Mouse (Mus musculus) ES-E14 (cell line): ENCODE data around the gene Atg2b. TPM values are rescaled to one million over a fixed set of nuclear protein-coding genes. Genes with fewer than 3 reads are reported as not detected.

Experiments used
- DNase-seq: peaks from one replicate; pipeline ENCODE4 v3.0.0-alpha.2; 2013; ENCODE audit warnings: low read depth, low spot score
- H3K27ac ChIP-seq: 2 replicates; pipeline ENCODE4 v1.5.1; 2012; ENCODE audit warnings: low read depth, mild to moderate bottlenecking, low read length, moderate library complexity, mixed read lengths; ENCODE audit not compliant: poor library complexity, insufficient read depth, severe bottlenecking
- H3K36me3 ChIP-seq: 2 replicates; pipeline ENCODE4 v1.6.1; 2012; ENCODE audit warnings: mild to moderate bottlenecking, low read length, moderate library complexity, mixed read lengths; ENCODE audit not compliant: control insufficient read depth, poor library complexity, insufficient read depth, severe bottlenecking
- H3K4me1 ChIP-seq, 2 experiments: fragments of 150-350 bp in 1 of 2; sonication (generic) in 1 of 2; 2 replicates each; pipeline ENCODE4 v1.6.1; 2012; ENCODE audit warnings: low read length in 2 of 2, mild to moderate bottlenecking in 1 of 2, mixed read lengths in 1 of 2; ENCODE audit not compliant: control insufficient read depth in 2 of 2, insufficient read depth in 2 of 2, poor library complexity in 1 of 2
- H3K4me3 ChIP-seq, 2 experiments: fragments of 150-350 bp in 1 of 2; sonication (generic) in 1 of 2; 2 replicates each; pipeline ENCODE4 v1.5.1; 2012; ENCODE audit warnings: low read length in 2 of 2, low read depth in 1 of 2, mild to moderate bottlenecking in 1 of 2, mixed read lengths in 1 of 2; ENCODE audit not compliant: insufficient read depth in 1 of 2, poor library complexity in 1 of 2, severe bottlenecking in 1 of 2
- H3K9ac ChIP-seq: 2 replicates; pipeline ENCODE4 v1.6.1; 2012; ENCODE audit warnings: low read depth, mild to moderate bottlenecking, low read length, mixed read lengths; ENCODE audit not compliant: poor library complexity, insufficient read depth, severe bottlenecking
- H3K9me3 ChIP-seq: fragments of 150-350 bp; sonication (generic); 2 replicates; pipeline ENCODE4 v1.6.1; 2012; ENCODE audit warnings: low read depth, mild to moderate bottlenecking, low read length; ENCODE audit not compliant: control insufficient read depth, insufficient read depth
- CHD2 ChIP-seq: IDR thresholded peaks from 2 replicates; pipeline ENCODE4 v1.6.1; 2014; ENCODE audit warnings: mild to moderate bottlenecking, low read depth, low read length, inconsistent platforms
- HCFC1 ChIP-seq: IDR thresholded peaks from 2 replicates; pipeline ENCODE4 v1.6.1; 2012; ENCODE audit warnings: low read length, inconsistent platforms, borderline replicate concordance; ENCODE audit not compliant: insufficient read depth
- MAFK ChIP-seq: IDR thresholded peaks from 2 replicates; pipeline ENCODE4 v1.6.1; 2014; ENCODE audit warnings: mild to moderate bottlenecking, low read depth, low read length, inconsistent platforms; ENCODE audit not compliant: insufficient read depth
- ZC3H11A ChIP-seq: IDR thresholded peaks from 2 replicates; pipeline ENCODE4 v1.6.1; 2012; ENCODE audit warnings: low read depth, mild to moderate bottlenecking, inconsistent platforms, low read length, borderline replicate concordance
- ZNF384 ChIP-seq: IDR thresholded peaks from 2 replicates; pipeline ENCODE4 v1.6.1; 2012; ENCODE audit warnings: low read depth, low read length, inconsistent platforms
- in situ Hi-C, 2 experiments: fragments of 600-800 bp; cut with MboI; formaldehyde crosslinking; loops; one replicate each; pipeline ENCODE4 v1.15.1; 2025; ENCODE audit warnings: low sequenced_read_pairs in 2 of 2, inconsistent platforms in 1 of 2; ENCODE audit not compliant: unreplicated experiment in 2 of 2
- total RNA-seq: library from RNA; depleted of rRNA; stranded (reverse); fragments of 300-350 nt; gene quantifications from 2 replicates; pipeline ENCODE4 v1.2.3, GENCODE M21; 2012

Gene Atg2b
- total RNA-seq, 1 experiment = 25.2 TPM

DNA sequence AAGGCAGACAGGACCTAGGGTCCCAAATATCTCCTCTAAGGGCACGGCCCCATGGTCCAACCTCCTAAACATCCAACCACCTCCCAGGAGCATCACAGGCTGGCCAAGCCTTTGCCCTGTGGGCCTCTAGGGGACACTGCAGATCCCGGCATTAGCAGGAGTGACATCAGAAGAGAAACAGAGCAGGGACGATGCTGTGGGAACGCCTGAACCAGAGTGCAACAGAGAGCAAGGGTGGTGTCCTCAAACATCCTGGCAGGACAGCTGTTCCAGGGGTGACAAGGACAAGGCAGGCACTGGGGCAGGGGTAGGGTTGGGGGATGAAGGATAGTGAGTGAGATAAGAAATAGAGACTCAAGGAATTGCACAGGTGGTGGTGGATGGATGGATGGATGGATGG, 78.1 kb downstream of the Atg2b start:
- TF ChIP-seq ZNF384 (no peak), ZC3H11A (no peak), CHD2 (no peak), HCFC1 (no peak), MAFK (no peak)
- Histone ChIP-seq H3K9me3 (no peaks in the 10 kb centered on the region), H3K27ac (no peak overlapping the region), H3K4me3 (no peak overlapping the region), H3K4me1 (no peaks in the 10 kb centered on the region; a peak in 1 of 4 replicates), H3K36me3 (no peaks in the 10 kb centered on the region), H3K9ac (no peak overlapping the region)
- DNase-seq = no peak
- in situ Hi-C loops = no loop called here

DNA sequence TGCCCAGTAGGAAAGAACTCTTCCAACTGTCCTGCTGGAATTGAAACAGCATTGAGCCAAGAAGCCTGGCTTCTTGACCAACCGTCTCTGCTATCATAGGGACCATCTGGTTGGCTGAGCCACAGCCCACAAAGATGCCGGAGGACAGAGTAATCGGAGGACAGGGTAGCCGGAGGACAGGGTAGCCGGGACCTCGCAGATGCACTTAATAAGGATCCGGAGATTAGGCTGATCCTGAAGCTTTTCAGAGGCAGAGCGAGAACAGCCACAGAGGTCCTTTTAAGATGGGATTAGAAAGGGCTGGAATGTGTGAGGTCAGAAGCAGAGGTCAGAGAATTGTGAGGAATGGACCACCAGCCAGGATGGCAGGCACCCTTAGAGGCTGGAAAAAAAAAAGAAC, 79.8 kb downstream of the Atg2b start:
- Histone ChIP-seq H3K4me3 (no peak overlapping the region), H3K9ac (no peak overlapping the region), H3K9me3 (no peaks in the 10 kb centered on the region), H3K27ac (no peak overlapping the region), H3K4me1 (no peaks in the 10 kb centered on the region), H3K36me3 (no peaks in the 10 kb centered on the region)
- in situ Hi-C loops = no loop called here
- no peak for DNase-seq
- no peak for TF ChIP-seq ZC3H11A
- TF ChIP-seq ZNF384 = 0 out of 2 replicates have a peak, but pooled peaks have one; percentile 28

DNA sequence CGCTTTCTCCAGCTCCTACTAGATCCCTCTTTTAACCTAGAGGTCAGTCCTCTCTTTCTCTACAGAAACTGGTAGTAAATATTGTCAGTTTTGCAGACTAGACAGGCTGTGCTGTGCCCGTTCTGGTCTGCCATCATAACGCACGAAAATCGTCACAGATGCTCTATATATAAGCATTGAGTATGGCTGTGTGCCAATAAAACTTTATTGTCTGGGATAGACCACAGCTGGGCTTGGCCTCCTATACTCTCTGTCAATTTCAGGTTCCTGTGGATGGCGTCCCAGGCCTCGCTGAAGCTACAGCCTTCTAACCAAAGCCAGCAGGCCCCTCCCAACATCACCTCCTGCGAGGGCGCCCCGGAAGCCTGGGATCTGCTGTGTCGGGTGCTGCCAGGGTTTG, 81.1 kb downstream of the Atg2b start:
- no peak for TF ChIP-seq ZC3H11A
- no peak for TF ChIP-seq HCFC1
- no peak for TF ChIP-seq ZNF384
- no peak for TF ChIP-seq MAFK
- no peak for DNase-seq
- Histone ChIP-seq H3K4me3 (no peak overlapping the region), H3K36me3 (no peaks in the 10 kb centered on the region), H3K27ac (no peak overlapping the region), H3K9me3 (no peaks in the 10 kb centered on the region), H3K9ac (no peak overlapping the region), H3K4me1 (peaks cover 0 to 7% of the 10 kb centered on the region in 2 experiments; a peak in 3 of 4 replicates)
- in situ Hi-C loops = no loop called here

DNA sequence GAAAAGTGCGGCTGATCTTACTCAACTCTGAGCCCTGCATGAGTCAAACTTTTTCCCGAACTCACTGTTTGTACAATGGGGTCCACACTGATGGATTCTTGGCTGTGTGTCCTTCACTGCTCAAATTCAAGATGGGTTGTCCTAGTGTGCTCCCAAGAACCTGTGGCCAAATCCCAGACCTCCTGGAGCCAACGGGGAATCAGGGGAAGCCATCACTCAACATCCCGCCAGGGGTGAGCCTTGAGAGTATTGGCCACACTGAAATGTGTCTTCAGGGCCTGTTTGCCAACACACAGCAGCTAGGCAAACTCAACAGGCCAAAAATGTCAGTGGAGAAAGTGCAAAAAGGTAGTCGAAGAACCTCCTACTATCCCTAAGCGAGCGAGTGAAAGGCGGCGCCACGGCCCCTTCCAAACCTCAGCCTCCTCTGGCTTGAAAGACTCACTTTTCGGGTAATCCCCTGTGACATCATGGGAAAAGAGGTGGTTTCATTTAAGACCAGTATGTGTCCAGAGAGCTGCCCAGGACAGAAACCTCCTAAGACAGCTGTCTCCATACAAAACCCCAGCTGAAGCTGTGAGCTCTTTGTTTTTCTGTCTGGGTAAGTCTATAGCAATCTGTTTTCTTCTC, 82.3 kb downstream of the Atg2b start, which contains the start of gene Bdkrb1:
Gene Bdkrb1, plus strand, starts transcription at position 505 of the 630 bp plus-strand sequence.
- DNase-seq = no peak
- Histone ChIP-seq H3K4me3 (no peak within 1 kb of the TSS), H3K9me3 (no peaks in the 10 kb centered on the region), H3K4me1 (peaks cover 0 to 7% of the 10 kb centered on the region in 2 experiments; a peak in 3 of 4 replicates), H3K36me3 (no peaks in the 10 kb centered on the region), H3K9ac (no peak within 1 kb of the TSS), H3K27ac (no peak within 1 kb of the TSS)
- in situ Hi-C loops = no loop called here
- TF ChIP-seq ZC3H11A (no peak), CHD2 (no peak), ZNF384 (no peak), HCFC1 (no peak), MAFK (no peak)

DNA sequence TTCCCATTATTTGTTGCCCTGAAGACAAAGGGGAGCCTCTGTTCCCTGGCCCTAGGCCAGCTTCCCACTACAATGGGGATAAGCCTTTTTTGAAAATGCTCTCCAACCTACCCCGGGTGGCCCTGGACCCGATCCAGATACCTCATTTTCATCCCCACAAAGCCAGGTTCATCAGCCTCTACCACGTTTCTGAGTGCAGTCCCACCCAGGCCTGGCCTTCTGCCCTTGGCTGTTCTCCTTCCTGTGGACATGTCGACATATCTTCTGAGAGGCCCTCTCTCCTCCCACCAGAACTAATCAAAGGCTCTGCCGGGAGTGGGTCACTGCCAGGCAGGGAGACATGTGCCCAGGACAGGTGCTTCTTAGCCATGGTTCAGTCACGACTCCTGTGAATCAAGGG, 83.4 kb downstream of the Atg2b start:
- no peaks in the 10 kb centered on the region for H3K9me3 ChIP-seq
- H3K4me1 ChIP-seq = peaks cover 0 to 7% of the 10 kb centered on the region in 2 experiments; a peak in 3 of 4 replicates
- TF ChIP-seq ZC3H11A (no peak), MAFK (no peak), ZNF384 (no peak), HCFC1 (no peak), CHD2 (no peak)
- in situ Hi-C loops = no loop called here
- no peak overlapping the region for H3K4me3 ChIP-seq
- no peaks in the 10 kb centered on the region for H3K36me3 ChIP-seq
- no peak overlapping the region for H3K27ac ChIP-seq
- DNase-seq = no peak
- H3K9ac ChIP-seq = no peak overlapping the region
